Mouse (Mus musculus): ENCODE results near the gene Tnfaip1. TPM values are rescaled to one million over a fixed set of nuclear protein-coding genes. Genes with fewer than 3 reads are reported as not detected.

The Tnfaip1 gene
- polyA plus RNA-seq, 1 experiment: 38.9 TPM

DNA sequence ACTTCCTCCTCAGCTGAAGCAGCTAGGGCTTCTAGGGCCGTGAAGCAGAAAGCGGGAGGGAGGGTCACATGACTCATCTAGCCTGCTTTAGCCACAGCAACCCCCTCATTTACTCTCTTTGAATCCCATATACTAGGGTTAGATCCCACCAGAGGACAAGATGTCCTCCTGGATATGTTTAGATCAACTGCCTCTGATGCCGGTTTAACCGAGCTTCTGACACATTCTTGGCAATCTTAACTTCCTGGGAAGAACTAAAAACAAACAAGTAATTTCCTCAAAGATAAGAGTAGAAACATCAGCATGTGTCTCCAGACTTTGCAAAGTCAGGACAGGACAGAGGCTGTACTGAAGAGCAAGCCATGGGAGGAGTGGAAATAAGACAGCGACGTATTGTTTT, 30.6 kb upstream of the Tnfaip1 start:
- TF ChIP-seq CTCF (IDR thresholded peaks at IDR 0.05; ENCODE audit: extremely low read depth, insufficient read depth, low read length) (no peak), POLR2A (IDR thresholded peaks at IDR 0.05; ENCODE audit: extremely low read depth, insufficient read depth, low read length) (no peak)
- Histone ChIP-seq H3K4me1 (ENCODE audit: control insufficient read depth, insufficient read depth, low read length) (peaks cover 5% of the 10 kb centered on the region; the same call in 1 of the 2 replicates), H3K27ac (ENCODE audit: insufficient read depth, low read length) (peak overlapping the region; percentile 79), H3K4me3 (ENCODE audit: insufficient read depth, low read length) (no peak overlapping the region)

DNA sequence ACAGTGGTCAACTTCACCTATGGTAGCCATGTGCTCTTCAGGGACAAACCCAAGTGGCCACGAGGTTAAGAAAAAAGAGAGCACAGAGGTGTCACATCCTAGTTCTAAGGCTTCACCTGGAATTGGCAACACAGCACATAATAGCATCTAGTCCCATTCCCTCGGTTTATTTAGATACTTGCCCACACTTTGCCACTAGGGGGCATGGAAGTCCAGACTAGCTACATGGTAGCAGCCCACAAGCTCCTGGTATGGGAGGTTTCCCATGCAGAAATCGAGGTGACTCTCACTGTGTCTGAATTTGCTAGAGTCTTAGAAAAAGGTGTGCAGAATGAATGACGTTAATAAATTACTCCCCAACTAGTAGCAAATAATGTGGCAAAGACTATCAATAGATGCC, 24.3 kb upstream of the Tnfaip1 start:
- Histone ChIP-seq H3K4me1 (ENCODE audit: control insufficient read depth, insufficient read depth, low read length) (peaks cover 2% of the 10 kb centered on the region; the same call in 1 of the 2 replicates), H3K4me3 (ENCODE audit: insufficient read depth, low read length) (no peak overlapping the region), H3K27ac (ENCODE audit: insufficient read depth, low read length) (no peak overlapping the region)
- TF ChIP-seq CTCF (IDR thresholded peaks at IDR 0.05; ENCODE audit: extremely low read depth, insufficient read depth, low read length) (peak; percentile 90), POLR2A (IDR thresholded peaks at IDR 0.05; ENCODE audit: extremely low read depth, insufficient read depth, low read length) (no peak)

GRCm38 (mm10) chr11:78557241-78557640, 21.1 kb upstream of the Tnfaip1 start:
- Histone ChIP-seq H3K4me3 (ENCODE audit: insufficient read depth, low read length) (no peak overlapping the region), H3K4me1 (ENCODE audit: control insufficient read depth, insufficient read depth, low read length) (no peaks in the 10 kb centered on the region), H3K27ac (ENCODE audit: insufficient read depth, low read length) (no peak overlapping the region)
- TF ChIP-seq CTCF (IDR thresholded peaks at IDR 0.05; ENCODE audit: extremely low read depth, insufficient read depth, low read length) (peak; percentile 44), POLR2A (IDR thresholded peaks at IDR 0.05; ENCODE audit: extremely low read depth, insufficient read depth, low read length) (no peak)

DNA sequence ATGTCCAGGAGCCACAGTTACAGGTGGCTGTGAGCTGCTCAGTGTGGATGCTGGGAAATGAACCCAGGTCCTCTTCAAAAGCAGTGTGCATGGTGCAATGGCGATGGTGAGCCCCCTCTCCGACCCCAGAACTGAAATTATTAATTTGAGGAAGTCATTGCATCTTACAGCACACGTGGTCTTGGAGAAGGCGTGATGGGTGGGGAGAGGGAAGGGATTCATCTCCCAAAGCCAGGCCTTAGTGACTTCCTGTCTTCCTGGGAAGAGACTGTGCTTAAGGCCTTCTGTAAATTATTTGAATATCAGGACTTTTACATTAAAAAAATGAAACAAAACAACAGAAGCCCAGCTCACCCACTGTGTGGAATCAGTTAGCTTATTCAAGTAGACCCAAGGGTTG, 19.9 kb upstream of the Tnfaip1 start:
- H3K4me3 ChIP-seq (ENCODE audit: insufficient read depth, low read length): no peak overlapping the region
- no peak overlapping the region for H3K27ac ChIP-seq (ENCODE audit: insufficient read depth, low read length)
- no peaks in the 10 kb centered on the region for H3K4me1 ChIP-seq (ENCODE audit: control insufficient read depth, insufficient read depth, low read length)
- no peak for TF ChIP-seq CTCF (IDR thresholded peaks at IDR 0.05; ENCODE audit: extremely low read depth, insufficient read depth, low read length)
- no peak for TF ChIP-seq POLR2A (IDR thresholded peaks at IDR 0.05; ENCODE audit: extremely low read depth, insufficient read depth, low read length)

DNA sequence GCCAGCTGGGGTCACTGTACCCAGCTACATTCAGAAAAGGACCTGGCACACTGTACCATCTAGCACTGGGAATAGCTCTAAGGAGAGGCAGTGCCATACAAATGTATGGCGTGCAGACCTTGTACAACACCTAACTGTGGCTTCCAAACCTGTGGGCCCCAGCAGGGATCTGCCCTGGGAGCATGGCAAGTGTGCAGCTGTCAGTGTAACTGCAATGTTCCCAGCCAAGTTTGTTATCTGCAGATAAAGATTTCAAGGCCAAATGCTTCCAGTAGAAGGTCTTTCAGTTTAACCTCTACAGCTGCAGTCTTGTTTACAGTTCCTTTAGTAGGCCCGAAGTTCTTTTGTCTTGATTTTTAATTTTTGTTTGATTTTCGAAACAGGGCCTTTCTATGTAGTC, 19.5 kb upstream of the Tnfaip1 start:
- Histone ChIP-seq H3K4me1 (ENCODE audit: control insufficient read depth, insufficient read depth, low read length) (no peaks in the 10 kb centered on the region), H3K27ac (ENCODE audit: insufficient read depth, low read length) (no peak overlapping the region), H3K4me3 (ENCODE audit: insufficient read depth, low read length) (no peak overlapping the region)
- TF ChIP-seq POLR2A (IDR thresholded peaks at IDR 0.05; ENCODE audit: extremely low read depth, insufficient read depth, low read length) (no peak), CTCF (IDR thresholded peaks at IDR 0.05; ENCODE audit: extremely low read depth, insufficient read depth, low read length) (no peak)

- Histone ChIP-seq H3K4me1 (ENCODE audit: control insufficient read depth, insufficient read depth, low read length) (no peaks in the 10 kb centered on the region), H3K27ac (ENCODE audit: insufficient read depth, low read length) (no peak overlapping the region), H3K4me3 (ENCODE audit: insufficient read depth, low read length) (peak overlapping the region; percentile 66)
- TF ChIP-seq POLR2A (IDR thresholded peaks at IDR 0.05; ENCODE audit: extremely low read depth, insufficient read depth, low read length) (no peak), CTCF (IDR thresholded peaks at IDR 0.05; ENCODE audit: extremely low read depth, insufficient read depth, low read length) (no peak)
These were observed 14.9 kb upstream of the Tnfaip1 start for GRCm38 (mm10) chr11:78551059-78551398.

DNA sequence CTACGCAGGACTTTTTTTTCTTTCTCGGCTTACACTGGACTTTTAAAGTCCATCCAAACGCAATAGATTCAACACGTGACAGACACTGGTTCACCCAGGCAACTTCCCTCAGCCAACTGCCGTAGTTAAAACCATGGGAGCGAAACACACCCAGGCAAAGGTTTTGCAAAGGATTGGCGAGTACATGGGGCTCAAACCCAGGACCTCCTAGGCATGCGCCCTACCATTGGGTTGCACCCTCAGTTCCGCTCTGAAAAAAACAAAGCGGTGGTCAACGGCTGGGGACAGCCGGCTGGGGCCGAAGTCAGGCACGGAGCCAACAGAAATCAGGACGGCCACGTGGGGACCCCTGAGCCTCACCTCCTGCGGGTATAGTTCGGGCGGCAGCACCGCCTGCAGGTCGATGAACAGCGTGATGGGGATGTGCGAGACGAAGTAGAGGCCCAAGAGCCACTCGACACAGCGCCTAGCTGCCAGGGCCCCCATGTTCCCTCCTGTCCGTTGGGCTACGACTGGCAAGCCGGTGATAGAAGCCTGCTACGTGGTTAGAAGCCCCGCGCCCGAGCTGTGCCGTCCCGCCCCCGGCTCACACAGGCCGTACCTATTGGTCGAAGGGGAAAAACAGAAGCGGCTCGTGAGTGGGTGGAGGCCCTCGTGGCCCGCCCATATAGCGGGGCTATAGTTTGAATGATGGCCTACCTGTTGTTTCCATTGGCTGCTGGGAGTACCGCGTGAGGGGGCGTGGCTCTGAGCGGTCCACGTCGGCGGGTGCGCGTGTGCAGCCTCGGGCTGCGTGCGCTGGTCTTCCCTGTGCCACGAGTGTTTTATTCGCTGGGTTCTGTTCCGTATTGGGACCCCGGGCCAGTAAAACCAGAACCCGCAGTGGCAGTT, 14.3 kb upstream of the Tnfaip1 start, which contains the start of gene Tmem97:
Tmem97 (minus strand) TSS at position 610 of the 891 bp plus-strand sequence.
- peak within 1 kb of the TSS; percentile 26; the same call in 1 of the 2 replicates for H3K27ac ChIP-seq (ENCODE audit: insufficient read depth, low read length)
- TF ChIP-seq CTCF (IDR thresholded peaks at IDR 0.05; ENCODE audit: extremely low read depth, insufficient read depth, low read length) (no peak), POLR2A (IDR thresholded peaks at IDR 0.05; ENCODE audit: extremely low read depth, insufficient read depth, low read length) (peak; percentile 80; the same call in 1 of the 2 replicates)
- no peaks in the 10 kb centered on the region for H3K4me1 ChIP-seq (ENCODE audit: control insufficient read depth, insufficient read depth, low read length)
- H3K4me3 ChIP-seq (ENCODE audit: insufficient read depth, low read length): peak within 1 kb of the TSS; percentile 66

DNA sequence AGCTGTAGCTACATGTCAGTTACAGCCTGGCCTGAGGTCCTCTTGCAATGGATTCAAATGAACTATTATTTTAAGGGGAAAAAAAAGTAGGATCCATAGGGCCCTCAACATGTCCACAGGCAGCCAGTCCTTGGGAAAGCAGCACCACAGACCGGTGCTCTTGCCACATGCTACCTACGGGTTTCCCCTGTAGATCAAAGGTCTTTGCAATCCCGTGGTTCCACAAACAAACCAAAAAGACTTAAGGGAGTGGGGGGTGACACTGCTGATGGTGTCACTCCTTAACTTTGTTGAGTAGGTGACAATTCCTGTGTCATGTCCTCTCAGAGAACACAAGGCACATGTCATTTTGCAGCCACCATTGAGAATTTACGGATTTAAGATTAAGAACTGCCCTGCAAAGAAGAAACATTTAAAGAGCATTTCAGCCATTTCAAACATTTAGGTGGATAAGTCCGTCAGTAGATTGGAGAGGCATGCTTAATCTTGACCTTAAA, 13.4 kb upstream of the Tnfaip1 start:
- Histone ChIP-seq H3K4me3 (ENCODE audit: insufficient read depth, low read length) (peak overlapping the region; percentile 66; the same call in 1 of the 2 replicates), H3K27ac (ENCODE audit: insufficient read depth, low read length) (no peak overlapping the region), H3K4me1 (ENCODE audit: control insufficient read depth, insufficient read depth, low read length) (no peaks in the 10 kb centered on the region)
- TF ChIP-seq POLR2A (IDR thresholded peaks at IDR 0.05; ENCODE audit: extremely low read depth, insufficient read depth, low read length) (no peak), CTCF (IDR thresholded peaks at IDR 0.05; ENCODE audit: extremely low read depth, insufficient read depth, low read length) (no peak)

- Histone ChIP-seq H3K27ac (ENCODE audit: insufficient read depth, low read length) (no peak overlapping the region), H3K4me1 (ENCODE audit: control insufficient read depth, insufficient read depth, low read length) (no peaks in the 10 kb centered on the region), H3K4me3 (ENCODE audit: insufficient read depth, low read length) (no peak overlapping the region)
- TF ChIP-seq POLR2A (IDR thresholded peaks at IDR 0.05; ENCODE audit: extremely low read depth, insufficient read depth, low read length) (no peak), CTCF (IDR thresholded peaks at IDR 0.05; ENCODE audit: extremely low read depth, insufficient read depth, low read length) (no peak)
These were observed 11.8 kb upstream of the Tnfaip1 start for GRCm38 (mm10) chr11:78547718-78548460.
